In genomic region chr3:41201782-41202181, GRCm38 (mm10) we compare ENCODE assay signal across 10 mouse cellular contexts.
DNase-seq lines count a peak whose midpoint lies in the region; ATAC-seq lines count a peak whose summit lies in the region.
"Had no signal": no experiment of that assay in that cellular context is flagged by ENCODE, and none has a peak within 500 bp of the region (broad histone marks: within the 10 kb centered on the region; RNA-seq: fewer than 3 reads in every experiment).

No protein-coding gene starts in this region.

- H3K27ac ChIP-seq in intestine, embryonic 14.5 days (ENCODE audit: low read depth) = no peak overlapping the region
- H3K27ac ChIP-seq in intestine, embryonic 16.5 days (ENCODE audit: low read length) = no peak overlapping the region
- H3K27ac ChIP-seq: stomach, embryonic 15.5 days had no signal

- no peaks in the 10 kb centered on the region for H3K4me1 ChIP-seq in intestine, embryonic 14.5 days (replicated peaks; ENCODE audit: control insufficient read depth, insufficient read depth, low read length)
- H3K4me1 ChIP-seq in intestine, embryonic 16.5 days (ENCODE audit: control insufficient read depth, insufficient read depth, low read length) = no peaks in the 10 kb centered on the region
- H3K4me1 ChIP-seq: stomach, embryonic 15.5 days had no signal

- H3K9me3 ChIP-seq in intestine, embryonic 14.5 days (ENCODE audit: control insufficient read depth, low read length) = no peaks in the 10 kb centered on the region
- H3K9me3 ChIP-seq in intestine, embryonic 16.5 days (ENCODE audit: control insufficient read depth, low read length) = no peaks in the 10 kb centered on the region
- H3K9me3 ChIP-seq: stomach, embryonic 15.5 days had no signal

- no peak overlapping the region for H3K4me3 ChIP-seq in intestine, embryonic 14.5 days (ENCODE audit: low read depth, low read length)
- no peak overlapping the region for H3K4me3 ChIP-seq in intestine, embryonic 16.5 days (ENCODE audit: low read length)
- H3K4me3 ChIP-seq: stomach, embryonic 15.5 days had no signal

- 49% methylated on average over 4 of the region's 4 CpGs for WGBS in intestine, embryonic 14.5 days
- 42% methylated on average over 4 of the region's 4 CpGs for WGBS in intestine, embryonic 16.5 days

- peak; percentile 49 for DNase-seq in intestine, embryonic 14.5 days (ENCODE audit: low spot score)
- DNase-seq in A20 (ENCODE audit: low read depth, low spot score) (peak; percentile 48), MEL-GATA-1-ER (ENCODE audit: extremely low read depth, low read depth) (peak; percentile 35)
- DNase-seq in spleen, postnatal 14 days (ENCODE audit: low spot score in 2 of 2) = no peak
- no peak for DNase-seq in right cerebral cortex, postnatal 36 days (ENCODE audit: low spot score in 2 of 2)
- DNase-seq in urinary bladder, adult 18-20 months (ENCODE audit: low spot score in 2 of 2) = no peak
- DNase-seq: cerebellum, adult 11-12 months had no signal

- no peaks in the 10 kb centered on the region for H3K27me3 ChIP-seq in intestine, embryonic 14.5 days (replicated peaks; ENCODE audit: control insufficient read depth, insufficient read depth, low read length)
- no peaks in the 10 kb centered on the region for H3K27me3 ChIP-seq in intestine, embryonic 16.5 days (replicated peaks; ENCODE audit: control insufficient read depth, insufficient read depth, low read length)
- H3K27me3 ChIP-seq: stomach, embryonic 15.5 days had no signal

- no peaks in the 10 kb centered on the region for H3K36me3 ChIP-seq in intestine, embryonic 14.5 days (ENCODE audit: control insufficient read depth, insufficient read depth, low read length)
- H3K36me3 ChIP-seq in intestine, embryonic 16.5 days (ENCODE audit: control insufficient read depth, insufficient read depth, low read length) = no peaks in the 10 kb centered on the region
- H3K36me3 ChIP-seq: stomach, embryonic 15.5 days had no signal

- H3K4me2 ChIP-seq in intestine, embryonic 14.5 days (ENCODE audit: low read length) = no peak overlapping the region
- no peak overlapping the region for H3K4me2 ChIP-seq in intestine, embryonic 16.5 days (ENCODE audit: low read depth, low read length)
- H3K4me2 ChIP-seq: stomach, embryonic 15.5 days had no signal

- H3K9ac ChIP-seq in intestine, embryonic 14.5 days (ENCODE audit: low read length) = no peak overlapping the region
- no peak overlapping the region for H3K9ac ChIP-seq in intestine, embryonic 16.5 days (ENCODE audit: low read depth, low read length)
- H3K9ac ChIP-seq: stomach, embryonic 15.5 days had no signal

- ATAC-seq in intestine, embryonic 14.5 days (replicated peaks; ENCODE audit: low FRiP score, low TSS enrichment, low read depth) = no peak
- ATAC-seq in intestine, embryonic 16.5 days = no peak
- peak; percentile 79 for ATAC-seq in granulocyte monocyte progenitor cell, adult 5-6 weeks (replicated peaks; ENCODE audit: poor library complexity, severe bottlenecking)

Comparison
In these comparisons a context has a peak if more than half of its experiments do, and no peak if none do; other contexts are left out.
1. DNase-seq: peak in intestine, embryonic 14.5 days (single experiment), A20 (single experiment) and MEL-GATA-1-ER (single experiment); none in spleen, postnatal 14 days (0 of 2), right cerebral cortex, postnatal 36 days (0 of 2) and urinary bladder, adult 18-20 months (0 of 2).